Mouse (Mus musculus): Measurements from ENCODE around the gene Olfr556.
A peak's percentile ranks its signal among the peaks of the same experiment; 100 is the strongest.
"Not testable (repeated sequence)": the region's sequence is repeated elsewhere in the genome, so short reads cannot be mapped to it uniquely, and the experiment has no call there.

Gene Olfr556

DNA sequence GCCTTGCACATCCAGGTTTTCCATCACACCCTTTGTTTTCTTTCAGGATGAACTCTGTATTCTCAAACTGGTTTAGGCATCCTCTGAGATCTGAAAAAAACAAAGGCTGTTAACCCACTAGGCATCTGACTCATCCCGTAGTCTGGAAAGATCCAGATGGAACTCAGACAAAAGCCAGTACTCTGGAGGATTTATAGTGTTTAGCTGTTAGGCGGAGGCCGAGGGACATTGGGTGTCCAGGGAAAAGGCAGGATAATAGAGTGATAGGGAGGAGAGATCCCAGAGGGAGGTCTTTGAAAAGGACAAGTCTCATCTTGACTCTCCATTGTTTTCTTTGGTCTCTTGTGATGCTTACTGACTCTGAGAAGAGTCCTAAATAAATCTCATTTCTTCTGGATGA lies at the start of gene Olfr556:
Olfr556 (plus strand) TSS at position 301 of the 400 bp plus-strand sequence.
- DNase-seq (ENCODE audit: extremely low read depth, low read depth), result no peak

GRCm38 (mm10) chr7:102618118-102618517 lies 46.6 kb upstream of the Olfr556 start, which contains the start of gene Olfr553:
Gene Olfr553 (minus strand): TSS chr7:102618218.
- no peak for DNase-seq (ENCODE audit: extremely low read depth, low read depth)

GRCm38 (mm10) chr7:102619608-102620007 lies 45.1 kb upstream of the Olfr556 start:
- DNase-seq (ENCODE audit: extremely low read depth, low read depth), result peak; percentile 25

- DNase-seq (ENCODE audit: extremely low read depth, low read depth), result not testable (repeated sequence)
Measured at GRCm38 (mm10) chr7:102620368-102620767, 44.3 kb upstream of the Olfr556 start.

GRCm38 (mm10) chr7:102636665-102637064 lies 28.0 kb upstream of the Olfr556 start:
- DNase-seq (ENCODE audit: extremely low read depth, low read depth), result peak; percentile 30

- DNase-seq (ENCODE audit: extremely low read depth, low read depth), result no peak
Measured at GRCm38 (mm10) chr7:102638132-102638531, 26.6 kb upstream of the Olfr556 start, which contains the start of gene Olfr554. Gene Olfr554 (plus strand): TSS chr7:102638432.

DNA sequence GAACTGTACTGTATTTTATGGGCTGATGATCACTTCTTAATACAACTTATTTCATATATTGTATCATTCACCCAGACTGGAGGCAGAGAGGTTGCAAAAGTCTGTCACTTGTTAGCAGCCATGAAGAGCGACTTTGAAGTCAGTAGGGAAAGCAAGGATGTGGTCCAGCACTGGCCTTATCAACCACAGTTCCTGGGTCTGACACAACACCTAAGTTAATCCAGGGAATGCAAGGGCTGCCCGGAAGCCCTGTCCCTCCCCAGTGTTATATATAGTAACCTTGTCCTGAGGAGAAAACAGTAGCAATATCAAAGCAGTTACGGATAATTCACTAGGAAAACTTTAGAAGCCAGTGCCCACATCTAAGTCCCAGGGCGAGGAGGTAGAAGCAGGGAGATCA lies 19.8 kb upstream of the Olfr556 start:
- DNase-seq (ENCODE audit: extremely low read depth, low read depth), result not testable (repeated sequence)

GRCm38 (mm10) chr7:102658523-102658922 lies 6.2 kb upstream of the Olfr556 start, which contains the start of gene Olfr555:
Gene Olfr555 (plus strand): TSS chr7:102658823.
- no peak for DNase-seq (ENCODE audit: extremely low read depth, low read depth)

DNA sequence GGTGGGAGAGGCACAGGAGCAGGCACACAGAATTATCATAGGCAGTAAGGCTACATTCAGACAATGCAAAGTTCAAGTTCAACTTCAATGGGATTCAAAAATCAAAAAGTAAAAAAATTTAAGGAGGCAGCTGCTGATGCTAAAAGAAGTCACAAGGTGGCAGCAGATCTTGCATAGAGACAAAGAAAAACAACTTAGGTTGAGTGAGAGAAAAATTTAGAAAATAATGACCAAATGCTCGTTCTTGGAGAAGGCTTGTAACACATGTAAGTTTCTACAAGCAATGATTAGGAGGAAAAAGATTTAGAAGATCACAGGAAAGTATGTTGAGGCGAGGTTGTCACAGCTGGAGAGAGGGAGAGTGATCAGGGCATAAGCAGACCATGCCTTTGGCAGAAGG lies 679 bp downstream of the Olfr556 start:
- peak; percentile 3 for DNase-seq (ENCODE audit: extremely low read depth, low read depth)

DNA sequence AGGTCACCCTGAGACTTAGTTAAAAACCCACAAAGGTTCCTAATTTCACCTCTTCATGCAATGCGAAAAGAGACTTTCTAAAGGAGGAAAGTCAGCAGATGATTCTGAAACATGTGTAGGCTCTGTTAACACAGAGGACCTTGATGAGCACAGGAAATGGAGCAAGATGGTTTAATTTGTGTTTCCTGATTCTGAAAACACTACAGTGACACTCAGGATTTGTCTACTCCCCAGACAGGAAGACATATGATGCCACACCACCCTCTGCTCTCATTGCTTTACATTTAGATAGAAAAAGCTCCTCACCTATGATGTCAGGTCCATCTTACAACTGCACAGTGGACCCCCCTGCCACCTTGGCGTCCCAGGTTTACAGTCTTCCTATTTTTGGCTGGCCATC lies 11.5 kb downstream of the Olfr556 start:
- no peak for DNase-seq (ENCODE audit: extremely low read depth, low read depth)

- no peak for DNase-seq (ENCODE audit: extremely low read depth, low read depth)
Measured at GRCm38 (mm10) chr7:102681916-102682315, 17.2 kb downstream of the Olfr556 start.

DNA sequence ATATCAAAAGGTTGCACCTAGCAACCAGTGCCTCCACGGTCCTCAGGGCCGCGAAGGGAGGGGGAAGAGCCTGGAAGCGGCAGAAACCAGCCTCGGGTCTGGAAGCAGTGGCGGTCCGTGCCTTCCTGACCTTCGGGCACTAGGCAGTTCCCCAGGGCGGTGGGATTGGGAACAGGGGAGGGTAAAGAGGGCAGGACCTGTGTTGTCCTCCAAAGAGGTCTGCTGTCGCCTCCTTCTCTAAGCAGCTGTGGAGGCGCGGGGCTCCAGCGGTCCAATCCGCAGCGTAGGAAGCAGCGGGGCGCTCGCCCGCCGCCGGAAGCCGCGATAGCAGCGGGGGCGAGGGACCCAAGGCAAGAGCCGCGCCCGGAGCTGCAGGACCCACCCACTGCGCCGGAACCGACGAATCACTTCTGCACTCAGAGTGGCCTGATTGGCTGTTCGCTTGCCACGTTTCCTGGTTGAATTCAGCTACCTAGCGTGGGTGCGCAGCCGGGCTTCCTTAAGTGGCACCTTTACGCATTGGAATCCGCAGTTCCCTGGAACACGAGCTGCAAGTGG lies 22.3 kb downstream of the Olfr556 start, which contains the start of gene Trim68:
Trim68 (minus strand) TSS at position 384 of the 558 bp plus-strand sequence.
- DNase-seq (ENCODE audit: extremely low read depth, low read depth), result no peak

DNA sequence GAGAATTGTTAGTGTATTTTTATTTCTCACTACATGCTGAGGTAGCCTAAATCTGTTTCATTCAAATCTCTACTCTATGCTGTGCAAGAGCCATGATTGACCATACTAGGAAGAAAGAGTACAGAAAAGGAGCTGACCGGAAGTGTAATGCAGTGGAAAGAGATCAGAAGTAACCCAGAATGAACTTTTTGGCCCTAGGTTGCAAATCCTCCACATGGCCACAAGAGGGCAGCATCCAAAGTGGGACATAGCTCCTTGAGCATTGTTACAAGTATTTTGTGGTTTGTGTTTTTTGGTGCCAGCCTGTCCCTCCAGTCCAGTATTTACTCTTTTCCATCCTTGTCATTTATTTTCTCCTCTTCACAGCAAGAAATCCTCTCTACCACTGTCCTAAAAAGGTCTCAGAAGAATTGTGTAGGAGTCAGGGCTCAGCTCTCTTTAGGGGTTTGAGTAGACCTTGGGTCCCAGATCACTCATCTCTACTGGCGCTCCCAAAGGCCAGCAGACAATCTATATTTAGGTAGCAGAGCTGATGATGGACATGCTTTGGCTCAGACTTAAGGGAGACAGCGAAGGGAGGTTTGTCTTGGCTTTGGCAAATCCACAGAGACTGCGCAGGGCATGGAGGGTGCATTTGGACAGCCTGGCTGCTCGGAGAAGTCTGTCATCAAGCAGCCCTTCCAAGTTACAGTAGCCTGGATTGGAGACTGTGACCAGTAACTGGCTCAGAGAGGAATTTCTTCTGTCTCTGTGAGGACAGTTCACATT lies 30.8 kb downstream of the Olfr556 start, which contains the start of gene Olfr557:
Olfr557 (plus strand) TSS at position 553 of the 768 bp plus-strand sequence.
- peak; percentile 20 for DNase-seq (ENCODE audit: extremely low read depth, low read depth)

- DNase-seq (ENCODE audit: extremely low read depth, low read depth), result no peak
Measured at GRCm38 (mm10) chr7:102698461-102698860, 33.8 kb downstream of the Olfr556 start.

GRCm38 (mm10) chr7:102701915-102702314 lies 37.2 kb downstream of the Olfr556 start, which contains the start of gene Olfr558:
Gene Olfr558 (plus strand): TSS chr7:102702215.
- DNase-seq (ENCODE audit: extremely low read depth, low read depth), result no peak

DNA sequence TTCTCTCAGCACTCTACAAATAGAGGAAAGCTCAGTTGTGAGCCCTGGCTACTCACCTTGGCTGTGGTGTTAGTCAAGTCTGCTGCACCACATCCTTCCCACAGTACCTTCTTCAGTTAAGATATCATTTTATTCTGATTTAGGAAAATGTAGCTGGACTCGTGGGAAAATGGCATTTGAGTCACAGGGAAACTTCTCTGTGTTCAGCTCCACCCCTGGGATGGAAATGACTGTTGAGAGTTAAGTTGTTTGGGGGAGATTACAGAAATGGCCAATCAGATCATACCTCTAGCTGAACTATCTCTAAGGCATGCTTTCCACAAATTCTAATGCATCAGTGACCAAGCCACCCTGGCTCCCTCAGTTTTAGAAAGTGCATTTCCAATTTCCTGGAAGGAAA lies 54.3 kb downstream of the Olfr556 start, which contains the start of gene Olfr33:
Olfr33 (minus strand) TSS at position 101 of the 400 bp plus-strand sequence.
- no peak for DNase-seq (ENCODE audit: extremely low read depth, low read depth)

All from MEL-GATA-1-ER (cell line).